Mouse (Mus musculus) lung, postnatal 0 days (tissue): ENCODE measurements around the gene 1700042G07Rik. TPM values are rescaled to one million over a fixed set of nuclear protein-coding genes. Genes with fewer than 3 reads are reported as not detected.

ENCODE experiments used
- ATAC-seq: fragments of 200-750 bp; cut with Nextera tagmentation; 2 replicates; pipeline ENCODE4 v1.8.0; 2017; ENCODE audit warnings: moderate library complexity
- DNase-seq: peaks from one replicate; pipeline ENCODE4 v3.0.0-alpha.2; 2016; ENCODE audit warnings: low spot score
- H3K27ac ChIP-seq: fragments of 300-500 bp; sonication (generic); 2 replicates; pipeline ENCODE4 v1.5.1; 2014; ENCODE audit warnings: antibody characterized with exemption, mild to moderate bottlenecking, low read length, mixed read lengths
- H3K27me3 ChIP-seq: fragments of 300-500 bp; sonication (generic); replicated peaks from 2 replicates; pipeline ENCODE4 v1.6.1; 2014; ENCODE audit warnings: low read length, mixed read lengths; ENCODE audit not compliant: insufficient read depth
- H3K36me3 ChIP-seq: fragments of 300-500 bp; sonication (generic); 2 replicates; pipeline ENCODE4 v1.6.1; 2014; ENCODE audit warnings: low read length, mixed read lengths; ENCODE audit not compliant: insufficient read depth
- H3K4me1 ChIP-seq: fragments of 300-500 bp; sonication (generic); 2 replicates; pipeline ENCODE4 v1.6.1; 2014; ENCODE audit warnings: antibody characterized with exemption, low read depth, low read length, mixed read lengths; ENCODE audit not compliant: insufficient read depth
- H3K4me2 ChIP-seq: fragments of 300-500 bp; sonication (generic); replicated peaks from 2 replicates; pipeline ENCODE4 v1.6.1; 2014; ENCODE audit warnings: low read depth, mild to moderate bottlenecking, low read length, moderate library complexity, mixed read lengths
- H3K4me3 ChIP-seq: fragments of 300-500 bp; sonication (generic); 2 replicates; pipeline ENCODE4 v1.5.1; 2014; ENCODE audit warnings: low read depth, low read length
- H3K9ac ChIP-seq: fragments of 300-500 bp; sonication (generic); replicated peaks from 2 replicates; pipeline ENCODE4 v1.6.1; 2014; ENCODE audit warnings: low read depth, mild to moderate bottlenecking
- H3K9me3 ChIP-seq: fragments of 300-500 bp; sonication (generic); 2 replicates; pipeline ENCODE4 v1.6.1; 2016; ENCODE audit warnings: low read length, mixed read lengths
- CTCF ChIP-seq: IDR thresholded peaks from 2 replicates; pipeline ENCODE4 v1.5.1; 2016; ENCODE audit warnings: antibody characterized with exemption, mild to moderate bottlenecking
- EP300 ChIP-seq: IDR thresholded peaks from 2 replicates; pipeline ENCODE4 v1.6.1; 2016; ENCODE audit warnings: antibody characterized with exemption, mild to moderate bottlenecking, control low read depth
- WGBS: fragments of 180-500 bp; shearing (Covaris S2); extraction: QIAGEN DNeasy Blood & Tissue Kit; methylation state at CpG from one replicate; pipeline ENCODE4 v1.1.7; 2014; 5-methylcytosine and 5-hydroxymethylcytosine counted together
- polyA plus RNA-seq: library from polyadenylated mRNA; unstranded; fragments of >200 nt; fragmentation: Nextera tagmentation; extraction: Ambion mirVana; gene quantifications from 2 replicates; pipeline ENCODE4 v1.2.1, GENCODE M21; 2015

Gene 1700042G07Rik
- polyA plus RNA-seq, 1 experiment from 2014 or later, result not detected

DNA sequence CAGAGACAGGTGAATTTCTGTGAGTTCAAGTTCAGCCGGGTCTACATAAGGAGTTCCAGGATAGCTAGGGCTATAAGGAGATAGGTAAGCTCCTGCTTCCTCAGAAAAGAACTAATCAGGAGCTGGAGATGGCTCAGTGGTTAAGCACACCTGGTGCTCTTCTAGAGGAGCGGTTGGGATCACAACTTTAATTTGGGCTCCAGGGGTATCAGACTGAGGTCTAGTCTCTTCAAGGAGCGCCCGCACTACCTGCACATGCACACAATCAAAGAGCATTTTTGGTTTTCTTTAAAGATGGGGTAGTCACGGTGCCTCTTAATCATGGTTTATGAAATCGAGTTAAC, 23.4 kb upstream of the 1700042G07Rik start:
- no peak for TF ChIP-seq EP300
- TF ChIP-seq CTCF, result no peak
- Histone ChIP-seq H3K27ac (peak overlapping the region; percentile 90), H3K9me3 (no peaks in the 10 kb centered on the region), H3K27me3 (no peaks in the 10 kb centered on the region), H3K36me3 (peaks cover 14% of the 10 kb centered on the region; the same call in 1 of the 2 replicates), H3K4me1 (peaks cover 10% of the 10 kb centered on the region; the same call in 1 of the 2 replicates), H3K4me2 (peak overlapping the region; percentile 71), H3K4me3 (peak overlapping the region; percentile 74), H3K9ac (peak overlapping the region; percentile 90)
- no peak for ATAC-seq
- DNase-seq, result no peak
- WGBS, result 29% methylated on average over 6 of the region's 6 CpGs

DNA sequence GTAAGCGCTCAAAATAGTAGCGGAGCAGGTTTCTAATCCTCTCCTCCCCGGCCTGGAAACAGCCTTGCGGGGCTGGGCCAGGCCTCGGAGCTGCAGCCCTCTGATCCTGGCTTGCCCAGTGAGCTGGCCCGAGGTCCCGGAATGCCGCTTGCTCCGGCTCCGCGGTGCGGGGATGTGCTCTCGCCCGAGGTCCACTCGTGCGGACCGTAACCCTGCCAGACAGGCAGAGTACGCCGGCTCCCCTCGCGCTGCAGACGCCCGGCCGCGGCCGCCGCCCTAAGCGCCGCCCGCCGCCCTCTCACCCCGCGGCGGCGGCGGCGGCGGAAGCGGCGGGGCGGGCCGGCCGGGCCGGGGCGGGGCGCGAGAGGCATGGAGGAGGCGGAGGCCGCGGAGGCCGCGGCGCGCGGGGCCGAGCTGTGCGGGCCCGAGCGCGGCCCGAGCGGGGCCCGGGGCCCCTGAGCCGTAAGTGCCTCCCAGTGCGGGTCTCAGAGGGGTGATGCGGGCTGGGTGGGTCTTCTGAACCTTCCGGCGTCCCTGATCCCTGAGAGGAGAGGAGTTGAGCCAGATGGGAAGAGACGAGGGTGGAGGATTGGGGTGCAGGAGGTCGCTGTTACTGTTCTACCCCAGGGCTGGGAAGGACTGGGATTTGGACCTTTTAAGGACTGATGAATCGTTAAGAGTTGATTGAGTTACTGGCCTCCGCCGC, 22.9 kb upstream of the 1700042G07Rik start:
- H3K4me1 ChIP-seq, result peaks cover 10% of the 10 kb centered on the region; the same call in 1 of the 2 replicates
- H3K9me3 ChIP-seq, result no peaks in the 10 kb centered on the region
- H3K27ac ChIP-seq, result peak overlapping the region; percentile 90
- H3K36me3 ChIP-seq, result peaks cover 18% of the 10 kb centered on the region
- H3K27me3 ChIP-seq, result no peaks in the 10 kb centered on the region
- no peak for TF ChIP-seq CTCF
- under 1% methylated on average over 52 of the region's 73 CpGs for WGBS
- H3K4me2 ChIP-seq, result peak overlapping the region; percentile 71
- DNase-seq (peak; percentile 88), ATAC-seq (peak; percentile 97)
- H3K4me3 ChIP-seq, result peak overlapping the region; percentile 74
- peak overlapping the region; percentile 90 for H3K9ac ChIP-seq

DNA sequence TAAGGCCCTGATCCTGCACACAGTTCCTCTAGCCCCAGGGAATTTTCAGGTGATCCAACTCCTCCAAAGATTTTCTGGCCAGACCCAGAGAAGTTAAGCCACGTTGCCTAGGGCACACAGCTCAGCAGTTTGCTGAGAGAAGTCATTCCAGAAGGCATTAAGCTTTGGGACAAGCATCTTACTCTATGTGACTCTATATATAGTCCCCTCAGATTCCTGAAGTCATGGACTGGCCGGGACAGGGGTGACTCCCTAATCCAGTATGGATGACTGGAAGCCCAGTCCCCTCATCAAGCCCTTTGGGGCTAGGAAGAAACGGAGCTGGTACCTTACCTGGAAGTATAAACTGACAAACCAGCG, 22.3 kb upstream of the 1700042G07Rik start:
- Histone ChIP-seq H3K4me3 (peak overlapping the region; percentile 74), H3K36me3 (peaks cover 22% of the 10 kb centered on the region), H3K9me3 (no peaks in the 10 kb centered on the region), H3K9ac (peak overlapping the region; percentile 90), H3K27ac (peak overlapping the region; percentile 90), H3K27me3 (no peaks in the 10 kb centered on the region), H3K4me1 (peaks cover 10% of the 10 kb centered on the region; the same call in 1 of the 2 replicates), H3K4me2 (peak overlapping the region; percentile 71)
- no peak for ATAC-seq
- WGBS, result 21% methylated on average over 4 of the region's 4 CpGs
- no peak for TF ChIP-seq EP300
- no peak for TF ChIP-seq CTCF
- no peak for DNase-seq

GRCm38 (mm10) chr4:116151238-116151637, 21.9 kb upstream of the 1700042G07Rik start, which contains the start of gene Lurap1:
TSS of gene Lurap1 (minus strand) at chr4:116151338.
- no peak for TF ChIP-seq EP300
- TF ChIP-seq CTCF, result no peak
- peak within 1 kb of the TSS; percentile 90 for H3K9ac ChIP-seq
- H3K27ac ChIP-seq, result peak within 1 kb of the TSS; percentile 90
- no peak for DNase-seq
- no peaks in the 10 kb centered on the region for H3K9me3 ChIP-seq
- peaks cover 10% of the 10 kb centered on the region; the same call in 1 of the 2 replicates for H3K4me1 ChIP-seq
- no peak for ATAC-seq
- no peaks in the 10 kb centered on the region for H3K27me3 ChIP-seq
- peak within 1 kb of the TSS; percentile 71 for H3K4me2 ChIP-seq
- H3K36me3 ChIP-seq, result peaks cover 26% of the 10 kb centered on the region
- peak within 1 kb of the TSS; percentile 74 for H3K4me3 ChIP-seq
- 67% methylated on average over 6 of the region's 6 CpGs for WGBS

- no peaks in the 10 kb centered on the region for H3K9me3 ChIP-seq
- DNase-seq (no peak), ATAC-seq (no peak)
- H3K27ac ChIP-seq, result no peak overlapping the region
- TF ChIP-seq EP300, result no peak
- 89% methylated on average over 15 of the region's 15 CpGs for WGBS
- peaks cover 33% of the 10 kb centered on the region for H3K36me3 ChIP-seq
- peaks cover 10% of the 10 kb centered on the region; the same call in 1 of the 2 replicates for H3K4me1 ChIP-seq
- H3K27me3 ChIP-seq, result no peaks in the 10 kb centered on the region
- no peak overlapping the region for H3K4me2 ChIP-seq
- no peak overlapping the region for H3K4me3 ChIP-seq
- H3K9ac ChIP-seq, result no peak overlapping the region
These were observed 20.5 kb upstream of the 1700042G07Rik start for GRCm38 (mm10) chr4:116152702-116153101.

DNA sequence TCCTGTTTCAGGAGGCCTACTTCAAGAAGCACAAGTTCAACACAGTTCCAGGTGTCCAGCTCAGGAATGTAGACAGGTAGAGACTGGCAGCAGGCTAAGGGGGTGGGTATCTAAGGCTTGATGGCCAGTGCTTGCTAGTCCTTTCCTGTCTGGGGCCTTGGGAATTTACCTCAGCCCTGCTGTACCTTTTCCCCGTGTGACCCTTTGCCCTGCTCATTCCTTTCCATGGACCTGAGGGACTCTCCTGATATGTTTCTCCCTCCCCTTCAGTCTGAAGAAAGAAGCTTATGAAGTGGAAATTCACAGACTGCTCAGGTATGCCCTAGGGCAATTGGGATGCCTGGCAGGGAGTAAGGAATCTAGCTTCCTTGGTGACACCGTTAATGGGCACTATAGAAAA, 15.3 kb upstream of the 1700042G07Rik start:
- Histone ChIP-seq H3K27ac (peak overlapping the region; percentile 33; the same call in 1 of the 2 replicates), H3K9ac (no peak overlapping the region), H3K4me3 (no peak overlapping the region), H3K9me3 (no peaks in the 10 kb centered on the region), H3K27me3 (no peaks in the 10 kb centered on the region), H3K36me3 (peaks cover 34% of the 10 kb centered on the region), H3K4me1 (no peaks in the 10 kb centered on the region), H3K4me2 (no peak overlapping the region)
- DNase-seq (no peak), ATAC-seq (peak; percentile 18)
- WGBS, result 83% methylated on average over 2 of the region's 2 CpGs
- TF ChIP-seq EP300 (no peak), CTCF (no peak)
